Mouse (Mus musculus) spleen, adult 2 months (tissue): ENCODE data around the gene Casc1. TPM values are rescaled to one million over a fixed set of nuclear protein-coding genes. Genes with fewer than 3 reads are reported as not detected.

Experiments used
- DNase-seq, 2 experiments: peaks; one replicate each; pipeline versions ENCODE4 v3.0.0 to v3.0.0-alpha.2; 2012 to 2021; ENCODE audit warnings: low spot score in 2 of 2, low read depth in 1 of 2
- H3K27ac ChIP-seq: fragments of 200-500 bp; 2 replicates; pipeline ENCODE4 v1.5.1; 2012; ENCODE audit warnings: low read length, inconsistent platforms; ENCODE audit not compliant: insufficient read depth
- H3K27me3 ChIP-seq: fragments of 200-500 bp; 2 replicates; pipeline ENCODE4 v1.6.1; 2012; ENCODE audit warnings: mild to moderate bottlenecking, moderate library complexity, low read length, inconsistent platforms; ENCODE audit not compliant: control insufficient read depth, insufficient read depth
- H3K36me3 ChIP-seq: fragments of 200-500 bp; 2 replicates; pipeline ENCODE4 v1.6.1; 2012; ENCODE audit warnings: mild to moderate bottlenecking, low read length, inconsistent platforms; ENCODE audit not compliant: control insufficient read depth, insufficient read depth
- H3K4me1 ChIP-seq: fragments of 200-500 bp; 2 replicates; pipeline ENCODE4 v1.6.1; 2011; ENCODE audit warnings: inconsistent platforms; ENCODE audit not compliant: control insufficient read depth, insufficient read depth, insufficient read length
- H3K4me3 ChIP-seq: fragments of 200-500 bp; 2 replicates; pipeline ENCODE4 v1.5.1; 2011; ENCODE audit warnings: mild to moderate bottlenecking, inconsistent platforms; ENCODE audit not compliant: insufficient read depth, insufficient read length; ENCODE audit errors: extremely low read depth
- CTCF ChIP-seq: fragments of 200-500 bp; IDR thresholded peaks from 2 replicates; pipeline ENCODE4 v1.5.1; 2011; ENCODE audit warnings: mild to moderate bottlenecking, inconsistent platforms; ENCODE audit not compliant: insufficient read depth, insufficient read length, insufficient replicate concordance; ENCODE audit errors: extremely low read depth
- POLR2A ChIP-seq: fragments of 200-500 bp; IDR thresholded peaks from 2 replicates; pipeline ENCODE4 v1.6.1; 2011; ENCODE audit warnings: low read depth, low read length, inconsistent platforms
- WGBS: fragments of 180-500 bp; shearing (Covaris S2); methylation state at CpG from one replicate; pipeline ENCODE4 v1.1.7; 2018; 5-methylcytosine and 5-hydroxymethylcytosine counted together
- polyA plus RNA-seq: library from polyadenylated mRNA; depleted of rRNA; stranded (reverse); fragments of >200 nt; gene quantifications from 2 replicates; pipeline ENCODE4 v1.2.3, GENCODE M21; 2012

The Casc1 gene
- polyA plus RNA-seq, 1 experiment: 0.09 TPM

- H3K27ac ChIP-seq: no peak overlapping the region
- H3K27me3 ChIP-seq: no peaks in the 10 kb centered on the region
- no peak for DNase-seq
- H3K4me1 ChIP-seq: no peaks in the 10 kb centered on the region
- H3K36me3 ChIP-seq: peaks cover 41% of the 10 kb centered on the region
- no peak overlapping the region for H3K4me3 ChIP-seq
- 94% methylated on average over 14 of the region's 14 CpGs for WGBS
- no peak for TF ChIP-seq CTCF
- no peak for TF ChIP-seq POLR2A
Measured at GRCm38 (mm10) chr6:145171892-145172606, 38.8 kb downstream of the Casc1 start.

- H3K27ac ChIP-seq: no peak overlapping the region
- 80% methylated on average over 5 of the region's 5 CpGs for WGBS
- peaks cover 17% of the 10 kb centered on the region for H3K36me3 ChIP-seq
- no peak for DNase-seq
- H3K27me3 ChIP-seq: no peaks in the 10 kb centered on the region
- H3K4me3 ChIP-seq: no peak overlapping the region
- no peak for TF ChIP-seq POLR2A
- no peak for TF ChIP-seq CTCF
- no peaks in the 10 kb centered on the region for H3K4me1 ChIP-seq
Measured at GRCm38 (mm10) chr6:145160581-145160980, 50.2 kb downstream of the Casc1 start.

GRCm38 (mm10) chr6:145158619-145159018 lies 52.2 kb downstream of the Casc1 start:
- 49% methylated on average over 4 of the region's 4 CpGs for WGBS
- Histone ChIP-seq H3K4me1 (no peaks in the 10 kb centered on the region), H3K4me3 (no peak overlapping the region), H3K27ac (no peak overlapping the region), H3K27me3 (no peaks in the 10 kb centered on the region), H3K36me3 (peaks cover 13% of the 10 kb centered on the region)
- DNase-seq: peak in 1 of 2 experiments; percentile 18
- TF ChIP-seq CTCF: no peak; the same call in 1 of the 2 replicates
- TF ChIP-seq POLR2A: no peak

GRCm38 (mm10) chr6:145149054-145149453 lies 61.8 kb downstream of the Casc1 start:
- no peaks in the 10 kb centered on the region for H3K4me1 ChIP-seq
- peaks cover 25% of the 10 kb centered on the region for H3K36me3 ChIP-seq
- TF ChIP-seq POLR2A (no peak), CTCF (no peak)
- 40% methylated on average over 9 of the region's 9 CpGs for WGBS
- no peak overlapping the region for H3K27ac ChIP-seq
- H3K27me3 ChIP-seq: no peaks in the 10 kb centered on the region
- no peak overlapping the region for H3K4me3 ChIP-seq
- no peak for DNase-seq

GRCm38 (mm10) chr6:145147716-145148115 lies 63.1 kb downstream of the Casc1 start:
- Histone ChIP-seq H3K36me3 (peaks cover 29% of the 10 kb centered on the region), H3K27ac (no peak overlapping the region), H3K27me3 (no peaks in the 10 kb centered on the region), H3K4me1 (no peaks in the 10 kb centered on the region), H3K4me3 (no peak overlapping the region)
- DNase-seq: no peak
- WGBS: 95% methylated on average over 16 of the region's 16 CpGs
- TF ChIP-seq POLR2A (no peak), CTCF (no peak)

- Histone ChIP-seq H3K27me3 (no peaks in the 10 kb centered on the region), H3K4me3 (no peak overlapping the region), H3K36me3 (peaks cover 37% of the 10 kb centered on the region), H3K27ac (no peak overlapping the region), H3K4me1 (peaks cover 5% of the 10 kb centered on the region; the same call in 1 of the 2 replicates)
- TF ChIP-seq POLR2A: no peak
- 80% methylated on average over 7 of the region's 7 CpGs for WGBS
- no peak for DNase-seq
Measured at GRCm38 (mm10) chr6:145145173-145145572, 65.6 kb downstream of the Casc1 start.

GRCm38 (mm10) chr6:145141827-145142226 lies 69.0 kb downstream of the Casc1 start:
- DNase-seq: no peak
- TF ChIP-seq CTCF (no peak), POLR2A (no peak)
- no peak overlapping the region for H3K4me3 ChIP-seq
- no peaks in the 10 kb centered on the region for H3K27me3 ChIP-seq
- H3K4me1 ChIP-seq: peaks cover 8% of the 10 kb centered on the region; the same call in 1 of the 2 replicates
- H3K27ac ChIP-seq: no peak overlapping the region
- H3K36me3 ChIP-seq: peaks cover 43% of the 10 kb centered on the region
- WGBS: 84% methylated on average over 12 of the region's 12 CpGs
